Mouse (Mus musculus) liver, postnatal 0 days (tissue): ENCODE results near the gene Syt14. TPM values are rescaled to one million over a fixed set of nuclear protein-coding genes. Genes with fewer than 3 reads are reported as not detected.

Experiments used
- ATAC-seq: fragments of 200-750 bp; cut with Nextera tagmentation; 2 replicates; pipeline ENCODE4 v1.8.0; 2017; ENCODE audit warnings: mild to moderate bottlenecking, moderate library complexity
- DNase-seq: peaks from one replicate; pipeline ENCODE4 v3.0.0-alpha.2; 2016
- H3K27ac ChIP-seq: fragments of 300-500 bp; sonication (generic); 2 replicates; pipeline ENCODE4 v1.5.1; 2014; ENCODE audit warnings: antibody characterized with exemption, moderate library complexity, mild to moderate bottlenecking, low read depth
- H3K27me3 ChIP-seq: fragments of 300-500 bp; sonication (generic); 2 replicates; pipeline ENCODE4 v1.6.1; 2014; ENCODE audit warnings: low read length, control low read depth, mixed read lengths; ENCODE audit not compliant: insufficient read depth
- H3K36me3 ChIP-seq: fragments of 300-500 bp; sonication (generic); replicated peaks from 2 replicates; pipeline ENCODE4 v1.6.1; 2014; ENCODE audit warnings: mild to moderate bottlenecking, control low read depth, low read length, moderate library complexity, mixed read lengths; ENCODE audit not compliant: insufficient read depth
- H3K4me1 ChIP-seq: fragments of 300-500 bp; sonication (generic); 2 replicates; pipeline ENCODE4 v1.6.1; 2014; ENCODE audit warnings: antibody characterized with exemption, mild to moderate bottlenecking, control low read depth; ENCODE audit not compliant: insufficient read depth
- H3K4me2 ChIP-seq: fragments of 300-500 bp; sonication (generic); 2 replicates; pipeline ENCODE4 v1.6.1; 2014; ENCODE audit warnings: low read depth, mild to moderate bottlenecking, low read length, moderate library complexity, mixed read lengths
- H3K4me3 ChIP-seq: fragments of 300-500 bp; sonication (generic); 2 replicates; pipeline ENCODE4 v1.5.1; 2014; ENCODE audit warnings: low read depth, low read length
- H3K9ac ChIP-seq: fragments of 300-500 bp; sonication (generic); replicated peaks from 2 replicates; pipeline ENCODE4 v1.6.1; 2014; ENCODE audit warnings: mild to moderate bottlenecking, moderate library complexity
- H3K9me3 ChIP-seq: fragments of 300-500 bp; sonication (generic); 2 replicates; pipeline ENCODE4 v1.6.1; 2016; ENCODE audit warnings: mild to moderate bottlenecking, control low read depth, low read length, mixed read lengths
- CTCF ChIP-seq: sonication (generic); IDR thresholded peaks from 2 replicates; pipeline ENCODE4 v1.5.1; 2016; ENCODE audit warnings: antibody characterized with exemption, low read depth
- EP300 ChIP-seq: IDR thresholded peaks from 2 replicates; pipeline ENCODE4 v1.6.1; 2016; ENCODE audit warnings: antibody characterized with exemption, low read depth, mild to moderate bottlenecking
- WGBS: fragments of 180-500 bp; shearing (Covaris S2); extraction: QIAGEN DNeasy Blood & Tissue Kit; methylation state at CpG from one replicate; pipeline ENCODE4 v1.1.7; 2014; ENCODE audit not compliant: insufficient replicate concordance; 5-methylcytosine and 5-hydroxymethylcytosine counted together
- polyA plus RNA-seq: library from polyadenylated mRNA; unstranded; fragments of >200 nt; fragmentation: Nextera tagmentation; extraction: Ambion mirVana; gene quantifications from 2 replicates; pipeline ENCODE4 v1.2.1, GENCODE M21; 2015

The Syt14 gene
- polyA plus RNA-seq, 1 experiment from 2014 or later = 1.8 TPM

DNA sequence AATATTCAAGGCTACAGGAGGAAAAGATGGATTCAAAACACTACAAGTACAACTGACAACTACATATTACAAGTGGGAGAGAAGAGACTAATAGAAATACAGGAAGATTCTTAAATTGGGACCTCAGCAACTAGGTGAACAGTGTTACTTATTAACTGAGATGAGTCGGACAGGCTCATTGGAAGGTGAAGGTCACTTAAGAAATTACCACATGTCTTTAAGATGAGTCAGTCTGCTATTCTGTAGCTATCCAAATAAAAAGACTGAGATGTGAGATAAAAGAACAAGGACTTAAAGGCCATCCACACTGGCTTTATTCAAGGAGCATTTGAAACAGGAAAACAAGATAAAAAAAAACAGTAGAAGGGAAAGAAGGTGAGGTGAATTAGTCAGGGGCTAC, 11.3 kb downstream of the Syt14 start:
- H3K27me3 ChIP-seq = no peaks in the 10 kb centered on the region
- H3K27ac ChIP-seq = no peak overlapping the region
- 52% methylated on average over 1 of the region's 1 CpGs for WGBS
- DNase-seq (no peak), ATAC-seq (no peak)
- TF ChIP-seq CTCF = no peak
- no peak for TF ChIP-seq EP300
- H3K36me3 ChIP-seq = no peaks in the 10 kb centered on the region; the same call in 1 of the 2 replicates
- no peaks in the 10 kb centered on the region for H3K9me3 ChIP-seq
- H3K4me3 ChIP-seq = no peak overlapping the region
- H3K4me1 ChIP-seq = no peaks in the 10 kb centered on the region
- H3K9ac ChIP-seq = no peak overlapping the region
- no peak overlapping the region for H3K4me2 ChIP-seq

DNA sequence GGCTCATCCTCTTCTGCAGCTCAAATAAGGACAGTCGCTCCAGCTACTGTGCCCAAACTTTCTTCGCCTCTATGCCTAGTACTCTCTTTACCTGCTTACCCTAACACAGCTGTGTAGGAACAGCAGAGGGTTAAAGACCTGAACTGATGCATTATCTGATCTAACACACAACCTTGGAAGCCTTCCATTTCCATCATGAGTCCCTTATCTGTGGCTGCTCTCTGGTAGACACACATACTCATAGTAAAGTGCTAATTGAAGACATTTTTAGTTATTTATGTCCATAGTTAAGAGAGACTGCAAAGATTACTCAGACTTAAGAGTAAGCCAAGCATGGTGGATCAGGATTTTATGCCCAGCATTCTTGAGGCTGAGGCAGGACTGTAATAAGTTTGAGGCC, 23.2 kb downstream of the Syt14 start:
- Histone ChIP-seq H3K4me3 (no peak overlapping the region), H3K36me3 (no peaks in the 10 kb centered on the region), H3K27ac (peak overlapping the region; percentile 70), H3K4me2 (peak overlapping the region; percentile 36; the same call in 1 of the 2 replicates), H3K9ac (peak overlapping the region; percentile 26; the same call in 1 of the 2 replicates), H3K4me1 (peaks cover 13% of the 10 kb centered on the region), H3K9me3 (no peaks in the 10 kb centered on the region), H3K27me3 (no peaks in the 10 kb centered on the region)
- no peak for TF ChIP-seq CTCF
- peak; percentile 72 for TF ChIP-seq EP300
- ATAC-seq (peak; percentile 35), DNase-seq (no peak)
- 87% methylated on average over 2 of the region's 2 CpGs for WGBS

DNA sequence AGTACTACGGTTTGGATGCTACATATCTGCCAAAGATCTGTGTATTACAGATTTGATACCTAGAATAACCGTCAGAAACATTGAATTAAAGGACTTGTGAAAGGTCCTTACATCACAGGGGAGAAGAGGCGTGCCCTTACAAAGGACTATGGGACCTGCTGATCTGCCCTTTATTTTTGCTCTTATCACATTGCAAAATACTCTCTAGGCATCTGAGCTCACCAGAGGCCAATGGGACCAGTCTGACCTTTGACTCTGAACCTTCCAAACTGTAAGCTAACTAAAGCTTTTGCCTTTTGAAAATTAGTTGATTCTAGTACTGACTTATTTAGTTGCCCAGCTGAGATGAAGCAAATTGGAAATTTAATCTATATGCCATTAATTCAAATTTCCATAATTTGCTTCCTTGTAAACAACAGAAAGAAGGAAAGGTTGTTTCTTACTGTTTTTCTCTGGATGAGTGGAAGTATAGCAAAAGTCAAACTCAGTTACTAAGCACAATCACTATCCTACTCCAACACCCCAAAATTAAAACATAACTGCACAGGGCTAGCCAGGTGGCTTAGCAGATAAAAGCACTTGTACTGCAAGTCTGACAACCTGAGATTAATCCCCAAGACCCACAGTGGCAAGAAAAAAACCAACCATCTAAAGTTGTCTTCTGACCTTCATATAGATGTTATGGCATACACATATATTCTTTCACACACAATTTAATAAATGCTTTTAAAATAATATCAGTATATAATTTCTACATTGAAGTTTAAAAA, 24.4 kb downstream of the Syt14 start:
- Histone ChIP-seq H3K27me3 (no peaks in the 10 kb centered on the region), H3K4me2 (peak overlapping the region; percentile 38), H3K27ac (peak overlapping the region; percentile 84), H3K36me3 (no peaks in the 10 kb centered on the region), H3K4me1 (peaks cover 13% of the 10 kb centered on the region), H3K9me3 (no peaks in the 10 kb centered on the region), H3K9ac (peak overlapping the region; percentile 41), H3K4me3 (no peak overlapping the region)
- TF ChIP-seq CTCF (no peak), EP300 (peak; percentile 99)
- ATAC-seq = peak; percentile 98
- 56% methylated on average over 3 of the region's 3 CpGs for WGBS
- DNase-seq = peak; percentile 42

DNA sequence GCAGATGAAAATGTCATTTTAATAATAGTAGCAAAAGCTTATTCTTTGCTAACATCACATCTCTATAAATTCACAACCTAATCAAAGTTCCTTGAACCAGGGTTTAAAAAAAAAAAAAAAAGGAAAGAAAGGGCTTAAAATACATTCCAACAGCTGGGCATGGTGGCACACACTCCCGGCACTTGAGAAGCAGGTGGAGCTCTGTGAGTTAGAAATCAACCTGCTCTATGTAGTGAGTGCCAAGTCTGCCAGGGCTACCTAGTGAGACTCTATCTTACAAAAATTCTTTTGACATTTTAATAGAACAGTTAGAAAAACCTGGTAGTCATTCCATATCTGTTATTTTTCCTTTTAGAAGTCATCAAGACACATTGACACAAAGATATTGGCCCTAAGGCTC, 31.0 kb downstream of the Syt14 start:
- Histone ChIP-seq H3K27ac (no peak overlapping the region), H3K9me3 (no peaks in the 10 kb centered on the region), H3K9ac (no peak overlapping the region), H3K36me3 (no peaks in the 10 kb centered on the region), H3K4me2 (no peak overlapping the region), H3K4me1 (peaks cover 18% of the 10 kb centered on the region), H3K4me3 (no peak overlapping the region), H3K27me3 (no peaks in the 10 kb centered on the region)
- TF ChIP-seq EP300 (no peak), CTCF (no peak)
- no peak for ATAC-seq
- DNase-seq = no peak
- WGBS = 85% methylated on average over 1 of the region's 1 CpGs

DNA sequence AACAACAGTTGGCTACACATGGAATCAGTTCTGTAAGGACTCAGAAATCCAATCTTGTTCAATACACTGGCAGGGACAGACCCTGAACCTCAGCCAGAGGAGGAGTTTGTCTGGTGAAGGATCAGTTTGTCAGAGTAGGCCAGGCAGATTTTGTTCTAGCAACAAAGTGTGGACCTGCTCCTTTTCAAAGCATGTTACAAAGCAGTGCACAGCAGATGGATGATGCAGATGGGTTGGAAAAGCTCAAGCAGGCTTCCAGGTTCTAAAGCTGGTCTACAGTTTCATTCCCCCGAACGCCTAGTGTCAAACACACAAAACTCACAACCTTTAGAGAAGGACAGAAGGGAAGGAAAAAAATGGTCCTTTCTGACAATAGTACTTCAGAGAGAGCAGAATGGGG, 31.6 kb downstream of the Syt14 start:
- H3K9ac ChIP-seq = no peak overlapping the region
- no peak for DNase-seq
- no peak for TF ChIP-seq CTCF
- TF ChIP-seq EP300 = no peak
- H3K27ac ChIP-seq = 0 out of 2 replicates have a peak overlapping the region, but pooled peaks have one; percentile 30
- 93% methylated on average over 2 of the region's 2 CpGs for WGBS
- no peak for ATAC-seq
- H3K4me3 ChIP-seq = no peak overlapping the region
- no peaks in the 10 kb centered on the region for H3K27me3 ChIP-seq
- H3K4me2 ChIP-seq = no peak overlapping the region
- H3K4me1 ChIP-seq = peaks cover 18% of the 10 kb centered on the region
- H3K36me3 ChIP-seq = no peaks in the 10 kb centered on the region
- H3K9me3 ChIP-seq = no peaks in the 10 kb centered on the region

DNA sequence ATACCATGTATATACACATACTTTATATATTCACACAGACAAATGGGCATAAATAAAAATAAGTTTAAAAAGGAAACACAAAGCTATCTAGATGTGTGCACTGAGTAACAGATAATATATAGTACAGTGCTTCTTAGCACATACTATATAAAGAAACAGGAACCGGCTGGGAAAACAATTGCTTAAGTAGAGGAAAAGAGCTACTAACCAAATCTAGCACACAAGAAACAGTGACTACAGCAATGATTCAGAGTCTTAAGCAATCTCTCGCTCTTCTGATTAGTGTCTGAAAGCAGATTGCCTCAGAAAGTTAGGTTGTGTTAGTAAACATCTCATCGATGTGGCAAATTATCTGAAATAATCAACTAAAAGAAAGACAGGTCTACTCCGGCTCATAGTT, 33.3 kb downstream of the Syt14 start:
- DNase-seq (no peak), ATAC-seq (no peak)
- Histone ChIP-seq H3K4me2 (peak overlapping the region; percentile 1; the same call in 1 of the 2 replicates), H3K27ac (peak overlapping the region; percentile 96), H3K36me3 (no peaks in the 10 kb centered on the region), H3K4me1 (peaks cover 18% of the 10 kb centered on the region), H3K4me3 (no peak overlapping the region), H3K27me3 (no peaks in the 10 kb centered on the region), H3K9me3 (no peaks in the 10 kb centered on the region), H3K9ac (no peak overlapping the region)
- 46% methylated on average over 4 of the region's 4 CpGs for WGBS
- no peak for TF ChIP-seq CTCF
- TF ChIP-seq EP300 = no peak
